Mouse (Mus musculus) thymus, adult 2 months (tissue): Measurements from ENCODE around the gene Mrpl10.

Experiments
- CTCF ChIP-seq: fragments of 200-500 bp; IDR thresholded peaks from 2 replicates; pipeline ENCODE4 v1.5.1; 2012; ENCODE audit warnings: mild to moderate bottlenecking, control low read depth, low read length, moderate library complexity, borderline replicate concordance; ENCODE audit not compliant: control insufficient read depth, poor library complexity, insufficient read depth; ENCODE audit errors: extremely low read depth
- POLR2A ChIP-seq: fragments of 200-500 bp; IDR thresholded peaks from 2 replicates; pipeline ENCODE4 v1.6.1; 2012; ENCODE audit warnings: mild to moderate bottlenecking, low read length, control low read depth, moderate library complexity; ENCODE audit not compliant: control insufficient read depth, poor library complexity, insufficient read depth; ENCODE audit errors: extremely low read depth

- TF ChIP-seq CTCF (no peak), POLR2A (no peak)
Measured at GRCm38 (mm10) chr11:97038881-97039280, 2.5 kb upstream of the Mrpl10 start.
